Mouse (Mus musculus) kidney, adult 2 months (tissue): ENCODE measurements around the gene Pgpep1.

Experiments used
- CTCF ChIP-seq: fragments of 200-500 bp; conservative IDR thresholded peaks from 2 replicates; pipeline ENCODE4 v1.5.1; 2011; ENCODE audit warnings: low read depth, mild to moderate bottlenecking, control low read depth, low read length, moderate library complexity, mixed read lengths; ENCODE audit not compliant: insufficient read depth, insufficient read length
- POLR2A ChIP-seq: fragments of 200-500 bp; IDR thresholded peaks from one replicate; pipeline ENCODE4 v1.6.1; 2011; ENCODE audit warnings: low read depth, low read length, control low read depth

DNA sequence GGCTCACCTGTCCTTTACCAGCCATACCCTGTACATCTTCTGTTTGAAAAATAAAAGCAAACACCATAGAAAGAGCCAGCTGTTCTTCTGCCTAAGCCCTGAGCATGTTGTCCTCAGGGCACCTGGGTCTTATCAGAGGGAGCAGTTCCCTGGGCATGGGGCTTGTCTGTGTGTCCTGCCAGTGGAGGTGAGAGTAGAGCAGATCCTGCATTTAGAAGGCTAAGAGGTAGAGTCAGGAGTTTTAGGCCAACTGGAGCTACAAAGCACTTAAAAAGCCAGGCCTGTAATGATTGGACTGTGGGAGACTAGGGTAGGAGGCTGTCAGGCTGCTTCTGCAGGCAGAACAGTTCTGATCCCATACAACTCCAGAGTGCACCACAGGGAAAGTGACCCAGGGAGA is 18.5 kb upstream of the Pgpep1 start:
- TF ChIP-seq POLR2A = no peak
- TF ChIP-seq CTCF = no peak
